Mouse (Mus musculus): ENCODE measurements around the gene Fam126a. TPM values are rescaled to one million over a fixed set of nuclear protein-coding genes. Genes with fewer than 3 reads are reported as not detected.
A peak's percentile ranks its signal among the peaks of the same experiment; 100 is the strongest.

Gene Fam126a
- polyA plus RNA-seq, 1 experiment from 2014 or later = 22.5 TPM

DNA sequence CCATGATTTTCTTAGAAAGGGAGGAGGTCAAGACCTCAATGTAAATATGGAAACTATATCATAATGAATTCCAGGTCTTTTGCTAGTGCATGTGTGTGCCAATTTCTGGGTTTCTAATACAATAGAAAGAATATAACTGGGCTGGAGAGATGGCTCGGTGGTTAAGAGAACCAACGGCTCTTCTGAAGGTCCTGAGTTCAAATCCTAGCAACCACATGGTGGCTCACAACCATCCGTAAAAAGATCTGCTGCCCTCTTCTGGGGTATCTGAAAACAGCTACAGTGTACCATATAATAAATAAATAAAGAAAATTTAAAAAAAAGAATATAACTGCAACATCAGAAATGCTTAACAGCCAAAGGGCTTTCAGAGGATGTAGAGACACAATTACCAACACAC is 23.9 kb upstream of the Fam126a start:
- Histone ChIP-seq H3K4me1 (no peaks in the 10 kb centered on the region), H3K9ac (replicated peaks) (no peak overlapping the region), H3K4me3 (replicated peaks) (no peak overlapping the region), H3K27ac (replicated peaks) (no peak overlapping the region), H3K9me3 (replicated peaks) (0 out of 2 replicates have a peak, but pooled peaks cover 3% of the 10 kb centered on the region), H3K4me2 (no peak overlapping the region), H3K36me3 (no peaks in the 10 kb centered on the region), H3K27me3 (replicated peaks) (no peaks in the 10 kb centered on the region)
- WGBS = 95% methylated on average over 3 of the region's 3 CpGs
- no peak for ATAC-seq (ENCODE audit: low FRiP score)

GRCm38 (mm10) chr5:24053245-24054190 is 23.0 kb upstream of the Fam126a start:
- Histone ChIP-seq H3K4me2 (no peak overlapping the region), H3K36me3 (no peaks in the 10 kb centered on the region), H3K9me3 (replicated peaks) (0 out of 2 replicates have a peak, but pooled peaks cover 3% of the 10 kb centered on the region), H3K27ac (replicated peaks) (no peak overlapping the region), H3K4me3 (replicated peaks) (no peak overlapping the region), H3K9ac (replicated peaks) (no peak overlapping the region), H3K27me3 (replicated peaks) (no peaks in the 10 kb centered on the region), H3K4me1 (no peaks in the 10 kb centered on the region)
- ATAC-seq (ENCODE audit: low FRiP score) = no peak
- 61% methylated on average over 9 of the region's 9 CpGs for WGBS

DNA sequence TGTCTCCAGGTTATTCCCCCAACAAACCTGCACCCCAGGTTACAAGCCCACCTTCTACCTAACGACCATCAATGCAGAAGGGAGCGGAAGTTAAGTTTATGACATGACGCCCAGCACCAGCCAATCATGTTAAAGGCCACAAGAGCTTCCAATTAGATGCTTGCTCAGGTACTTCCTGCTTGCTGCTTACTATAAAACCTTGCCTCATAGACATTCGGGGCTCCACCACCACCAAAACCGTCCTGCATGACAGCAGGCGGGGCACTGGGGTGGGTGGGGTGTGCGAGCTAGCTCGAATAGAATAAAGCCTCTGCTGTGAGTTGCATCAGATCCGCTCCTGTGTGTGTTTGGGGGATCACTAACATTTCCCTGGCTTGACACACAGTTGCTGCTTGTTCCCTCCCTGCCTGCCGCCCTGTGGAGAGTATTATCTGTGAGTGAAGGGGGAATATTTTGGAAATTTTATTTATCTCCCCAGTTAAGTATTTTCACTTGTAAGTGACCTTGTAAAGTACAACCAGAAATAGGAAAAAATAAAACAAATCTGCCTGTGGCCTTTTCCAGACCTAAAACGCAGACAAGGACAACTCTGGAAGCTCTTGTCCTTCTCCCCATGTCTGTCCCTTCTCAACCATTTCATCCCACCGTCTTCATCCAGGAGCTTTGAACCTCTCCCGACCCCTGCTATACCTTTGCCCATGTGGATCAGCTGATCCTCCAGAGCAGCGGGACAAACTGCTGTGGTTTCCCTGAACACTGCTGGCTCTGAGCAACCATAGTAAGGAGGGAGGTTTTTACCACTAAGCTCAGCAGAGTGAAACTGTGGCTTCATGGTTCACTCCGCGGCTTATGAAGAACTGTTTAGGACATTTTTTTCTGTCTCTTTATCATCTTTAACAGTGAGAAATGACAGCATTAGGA is 21.5 kb upstream of the Fam126a start:
- no peaks in the 10 kb centered on the region for H3K36me3 ChIP-seq
- no peak overlapping the region for H3K4me2 ChIP-seq
- 69% methylated on average over 16 of the region's 16 CpGs for WGBS
- H3K4me3 ChIP-seq (replicated peaks) = no peak overlapping the region
- no peak for ATAC-seq (ENCODE audit: low FRiP score)
- no peak overlapping the region for H3K27ac ChIP-seq (replicated peaks)
- H3K27me3 ChIP-seq (replicated peaks) = no peaks in the 10 kb centered on the region
- no peaks in the 10 kb centered on the region for H3K4me1 ChIP-seq
- no peaks in the 10 kb centered on the region for H3K9me3 ChIP-seq (replicated peaks)
- H3K9ac ChIP-seq (replicated peaks) = no peak overlapping the region

- Histone ChIP-seq H3K9me3 (replicated peaks) (no peaks in the 10 kb centered on the region), H3K27ac (replicated peaks) (no peak overlapping the region), H3K4me3 (replicated peaks) (no peak overlapping the region), H3K36me3 (no peaks in the 10 kb centered on the region), H3K9ac (replicated peaks) (no peak overlapping the region), H3K4me1 (0 out of 2 replicates have a peak, but pooled peaks cover 3% of the 10 kb centered on the region), H3K27me3 (replicated peaks) (no peaks in the 10 kb centered on the region), H3K4me2 (no peak overlapping the region)
- no peak for ATAC-seq (ENCODE audit: low FRiP score)
- 36% methylated on average over 1 of the region's 1 CpGs for WGBS
Measured at GRCm38 (mm10) chr5:24047821-24048220, 17.3 kb upstream of the Fam126a start.

DNA sequence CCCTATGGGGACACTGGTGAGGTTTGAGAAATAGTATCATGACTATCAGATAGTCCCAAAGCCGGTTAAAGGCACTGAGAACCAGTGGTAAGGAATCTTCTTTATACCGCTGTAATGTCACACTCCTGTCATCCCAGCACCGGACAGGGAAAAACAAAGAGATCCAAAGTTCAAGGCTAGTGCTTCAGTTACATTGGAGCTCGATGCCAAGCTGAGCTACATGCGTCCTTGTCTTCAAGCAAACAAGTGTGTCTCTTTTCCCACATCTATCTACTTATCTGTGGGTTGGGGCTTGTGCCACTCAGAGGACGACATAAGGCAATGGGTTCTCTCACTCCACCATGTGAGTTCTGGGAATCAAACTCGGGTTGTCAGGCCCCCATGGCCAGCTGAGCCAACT is 16.5 kb upstream of the Fam126a start:
- Histone ChIP-seq H3K27me3 (replicated peaks) (no peaks in the 10 kb centered on the region), H3K9ac (replicated peaks) (no peak overlapping the region), H3K27ac (replicated peaks) (no peak overlapping the region), H3K9me3 (replicated peaks) (no peaks in the 10 kb centered on the region), H3K4me1 (0 out of 2 replicates have a peak, but pooled peaks cover 3% of the 10 kb centered on the region), H3K4me2 (no peak overlapping the region), H3K36me3 (no peaks in the 10 kb centered on the region), H3K4me3 (replicated peaks) (no peak overlapping the region)
- 88% methylated on average over 7 of the region's 7 CpGs for WGBS
- no peak for ATAC-seq (ENCODE audit: low FRiP score)

DNA sequence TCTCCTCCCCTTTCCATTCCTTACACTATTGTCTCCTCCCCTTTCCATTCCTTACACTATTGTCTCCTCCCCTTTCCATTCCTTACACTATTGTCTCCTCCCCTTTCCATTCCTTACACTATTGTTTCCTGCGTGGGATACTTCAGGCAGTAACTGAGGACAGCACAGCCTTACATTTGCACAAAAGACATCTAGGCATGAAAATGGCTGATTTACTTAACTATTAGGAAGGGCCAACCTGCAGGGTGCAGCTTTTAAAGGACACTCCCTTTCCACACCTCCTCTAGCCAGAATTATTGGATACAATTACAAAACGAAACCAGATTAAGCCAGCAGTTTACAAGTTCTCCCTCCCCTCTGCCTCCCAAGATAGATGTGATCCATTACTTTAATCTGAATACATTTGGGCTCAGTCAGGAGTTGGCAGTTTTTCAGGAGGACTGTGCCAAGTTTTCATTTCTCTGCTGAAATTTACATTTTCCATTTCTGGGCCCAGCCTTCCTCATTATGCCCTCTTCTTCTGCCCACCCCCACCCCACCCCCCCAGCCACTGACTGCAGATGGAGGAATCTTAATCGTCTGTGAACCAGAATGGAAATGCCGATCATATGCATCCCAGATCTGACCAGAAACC is 15.6 kb upstream of the Fam126a start:
- Histone ChIP-seq H3K4me3 (replicated peaks) (no peak overlapping the region), H3K4me2 (peak overlapping the region; percentile 9; the same call in 1 of the 2 replicates), H3K27me3 (replicated peaks) (no peaks in the 10 kb centered on the region), H3K4me1 (0 out of 2 replicates have a peak, but pooled peaks cover 3% of the 10 kb centered on the region), H3K9ac (replicated peaks) (no peak overlapping the region), H3K9me3 (replicated peaks) (no peaks in the 10 kb centered on the region), H3K27ac (replicated peaks) (no peak overlapping the region), H3K36me3 (no peaks in the 10 kb centered on the region)
- 33% methylated on average over 4 of the region's 4 CpGs for WGBS
- peak; percentile 35; the same call in 1 of the 2 replicates for ATAC-seq (ENCODE audit: low FRiP score)

DNA sequence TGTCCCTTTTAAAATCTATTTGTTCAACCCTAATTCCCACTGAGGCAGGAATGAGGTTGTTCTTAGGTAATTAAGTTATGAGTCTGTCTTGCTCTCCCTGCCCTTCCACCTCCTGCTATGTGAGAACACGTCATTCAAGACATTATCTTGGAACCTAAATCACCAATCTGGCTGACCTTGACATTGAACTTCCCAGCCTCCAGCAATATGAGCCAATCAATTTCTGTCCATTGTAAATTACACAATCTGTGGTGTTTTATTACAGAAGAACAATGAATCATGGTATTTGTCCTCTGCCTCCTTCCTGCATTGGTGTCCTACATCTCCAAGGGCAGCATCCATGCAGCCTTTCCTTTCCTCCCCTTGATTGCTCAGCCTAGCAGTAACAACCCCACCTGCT is 13.9 kb upstream of the Fam126a start:
- Histone ChIP-seq H3K4me3 (replicated peaks) (no peak overlapping the region), H3K27ac (replicated peaks) (no peak overlapping the region), H3K9me3 (replicated peaks) (no peaks in the 10 kb centered on the region), H3K4me1 (0 out of 2 replicates have a peak, but pooled peaks cover 3% of the 10 kb centered on the region), H3K9ac (replicated peaks) (no peak overlapping the region), H3K27me3 (replicated peaks) (no peaks in the 10 kb centered on the region), H3K36me3 (no peaks in the 10 kb centered on the region), H3K4me2 (no peak overlapping the region)
- ATAC-seq (ENCODE audit: low FRiP score) = no peak
- WGBS = 42% methylated on average over 1 of the region's 1 CpGs

- 0 out of 2 replicates have a peak, but pooled peaks cover 3% of the 10 kb centered on the region for H3K4me1 ChIP-seq
- H3K27me3 ChIP-seq (replicated peaks) = no peaks in the 10 kb centered on the region
- no peak overlapping the region for H3K4me2 ChIP-seq
- no peak overlapping the region for H3K4me3 ChIP-seq (replicated peaks)
- WGBS = 92% methylated on average over 2 of the region's 2 CpGs
- no peaks in the 10 kb centered on the region for H3K9me3 ChIP-seq (replicated peaks)
- ATAC-seq (ENCODE audit: low FRiP score) = no peak
- H3K27ac ChIP-seq (replicated peaks) = no peak overlapping the region
- H3K9ac ChIP-seq (replicated peaks) = no peak overlapping the region
- H3K36me3 ChIP-seq = no peaks in the 10 kb centered on the region
Measured at GRCm38 (mm10) chr5:24043367-24043766, 12.9 kb upstream of the Fam126a start.

GRCm38 (mm10) chr5:24041341-24041852 is 10.9 kb upstream of the Fam126a start:
- H3K27ac ChIP-seq (replicated peaks) = no peak overlapping the region
- H3K4me1 ChIP-seq = 0 out of 2 replicates have a peak, but pooled peaks cover 3% of the 10 kb centered on the region
- no peak overlapping the region for H3K9ac ChIP-seq (replicated peaks)
- H3K36me3 ChIP-seq = no peaks in the 10 kb centered on the region
- H3K27me3 ChIP-seq (replicated peaks) = no peaks in the 10 kb centered on the region
- ATAC-seq (ENCODE audit: low FRiP score) = no peak
- H3K4me3 ChIP-seq (replicated peaks) = no peak overlapping the region
- 76% methylated on average over 4 of the region's 4 CpGs for WGBS
- no peaks in the 10 kb centered on the region for H3K9me3 ChIP-seq (replicated peaks)
- H3K4me2 ChIP-seq = no peak overlapping the region

DNA sequence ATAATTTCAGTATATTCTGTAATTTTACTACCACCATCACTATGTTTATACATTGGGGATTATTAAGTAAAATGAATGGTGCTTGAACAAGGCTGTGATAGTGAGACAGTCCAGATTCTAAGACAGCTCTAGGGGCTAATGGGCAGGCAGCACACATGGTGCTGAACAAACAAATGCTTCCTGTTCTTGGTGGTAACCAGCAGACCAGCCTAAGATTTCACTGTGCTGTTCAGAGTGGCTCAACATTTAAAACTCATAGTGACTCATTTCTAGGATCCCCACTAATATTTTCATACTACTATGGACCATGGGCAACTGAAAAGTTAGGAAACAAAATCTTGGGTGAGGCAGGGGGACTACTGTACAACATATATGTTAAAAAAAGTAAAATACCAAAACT is 10.1 kb upstream of the Fam126a start:
- ATAC-seq (ENCODE audit: low FRiP score) = no peak
- H3K27ac ChIP-seq (replicated peaks) = no peak overlapping the region
- H3K9ac ChIP-seq (replicated peaks) = no peak overlapping the region
- H3K4me3 ChIP-seq (replicated peaks) = no peak overlapping the region
- H3K36me3 ChIP-seq = no peaks in the 10 kb centered on the region
- no peaks in the 10 kb centered on the region for H3K4me1 ChIP-seq
- H3K4me2 ChIP-seq = no peak overlapping the region
- no peaks in the 10 kb centered on the region for H3K27me3 ChIP-seq (replicated peaks)
- no peaks in the 10 kb centered on the region for H3K9me3 ChIP-seq (replicated peaks)

DNA sequence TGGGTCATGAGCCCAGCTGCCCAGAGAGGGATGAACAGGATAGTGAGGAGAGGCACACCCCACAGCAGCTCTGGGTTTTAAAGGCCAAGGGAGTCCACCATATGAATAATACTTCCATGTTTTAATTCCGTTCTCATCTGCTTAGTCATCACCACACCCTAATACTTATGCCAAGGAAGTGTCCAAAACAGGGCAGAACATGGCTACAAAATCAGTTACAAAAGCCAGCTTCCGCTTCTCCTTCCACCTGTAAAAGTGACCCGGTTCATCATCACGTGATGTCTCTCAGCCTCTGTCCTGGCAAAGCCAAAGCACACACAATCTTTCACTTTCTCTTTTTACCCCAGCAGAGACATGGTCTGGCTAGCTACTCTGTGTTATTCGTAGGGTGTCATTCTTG is 8.9 kb upstream of the Fam126a start:
- no peak overlapping the region for H3K4me2 ChIP-seq
- no peak overlapping the region for H3K9ac ChIP-seq (replicated peaks)
- ATAC-seq (ENCODE audit: low FRiP score) = no peak
- 91% methylated on average over 5 of the region's 5 CpGs for whole genome bisulfite sequencing
- no peak overlapping the region for H3K27ac ChIP-seq (replicated peaks)
- H3K4me1 ChIP-seq = no peaks in the 10 kb centered on the region
- H3K9me3 ChIP-seq (replicated peaks) = no peaks in the 10 kb centered on the region
- no peaks in the 10 kb centered on the region for H3K27me3 ChIP-seq (replicated peaks)
- H3K36me3 ChIP-seq = no peaks in the 10 kb centered on the region
- no peak overlapping the region for H3K4me3 ChIP-seq (replicated peaks)
